Mouse (Mus musculus) lung, adult 2 months (tissue): ENCODE measurements at regions not wholly inside any gene's neighbourhood (a gene's known extent, or its start where the extent isn't known, plus 50 kb on each side); places are given as distances from the start of the nearest gene placed in this dataset.

Source experiments
- DNase-seq: peaks from one replicate; pipeline ENCODE4 v3.0.0; 2022
- H3K4me1 ChIP-seq: fragments of 200-500 bp; 2 replicates; pipeline ENCODE4 v1.6.1; 2011; ENCODE audit warnings: low read length; ENCODE audit not compliant: control insufficient read depth, insufficient read depth
- H3K4me3 ChIP-seq: fragments of 200-500 bp; replicated peaks from 2 replicates; pipeline ENCODE3; 2011; ENCODE audit warnings: low read depth, mild to moderate bottlenecking, control low read depth, low read length; ENCODE audit errors: extremely low read depth
- CTCF ChIP-seq: fragments of 200-500 bp; IDR thresholded peaks from 2 replicates; pipeline ENCODE4 v1.5.1; 2011; ENCODE audit warnings: mild to moderate bottlenecking, low read length, control low read depth; ENCODE audit not compliant: insufficient read depth
- POLR2A ChIP-seq: fragments of 200-500 bp; IDR thresholded peaks from 2 replicates; pipeline ENCODE4 v1.6.1; 2011; ENCODE audit warnings: low read depth, mild to moderate bottlenecking, control low read depth, low read length, borderline replicate concordance; ENCODE audit errors: extremely low read depth
- WGBS: fragments of 180-500 bp; shearing (Covaris S2); methylation state at CpG from one replicate; pipeline ENCODE4 v1.1.7; 2018; 5-methylcytosine and 5-hydroxymethylcytosine counted together

GRCm38 (mm10) chr11:90112174-90112573, 75.3 kb upstream of the Gm45716 start:
- WGBS, result 84% methylated on average over 7 of the region's 7 CpGs
- TF ChIP-seq POLR2A, result no peak
- no peak for TF ChIP-seq CTCF
- Histone ChIP-seq H3K4me1 (peaks cover 10% of the 10 kb centered on the region), H3K4me3 (no peak overlapping the region)
- no peak for DNase-seq

GRCm38 (mm10) chr11:90116676-90117663, 70.5 kb upstream of the Gm45716 start:
- peaks cover 14% of the 10 kb centered on the region for H3K4me1 ChIP-seq
- TF ChIP-seq CTCF, result no peak
- no peak for TF ChIP-seq POLR2A
- H3K4me3 ChIP-seq, result no peak overlapping the region
- peak; percentile 37 for DNase-seq
- WGBS, result 14% methylated on average over 20 of the region's 20 CpGs

GRCm38 (mm10) chr11:90117664-90118295, 69.7 kb upstream of the Gm45716 start:
- WGBS, result 42% methylated on average over 5 of the region's 5 CpGs
- no peak for TF ChIP-seq CTCF
- peak; percentile 50; the same call in 1 of the 2 replicates for TF ChIP-seq POLR2A
- Histone ChIP-seq H3K4me3 (no peak overlapping the region), H3K4me1 (peaks cover 17% of the 10 kb centered on the region)
- no peak for DNase-seq

GRCm38 (mm10) chr11:90121902-90122301, 65.6 kb upstream of the Gm45716 start:
- Histone ChIP-seq H3K4me1 (peaks cover 16% of the 10 kb centered on the region), H3K4me3 (no peak overlapping the region)
- WGBS, result 17% methylated on average over 3 of the region's 3 CpGs
- DNase-seq, result no peak
- TF ChIP-seq POLR2A (no peak), CTCF (no peak)

- no peak for TF ChIP-seq CTCF
- no peak for TF ChIP-seq POLR2A
- Histone ChIP-seq H3K4me1 (peaks cover 18% of the 10 kb centered on the region), H3K4me3 (no peak overlapping the region)
- no peak for DNase-seq
- WGBS, result 68% methylated on average over 3 of the region's 3 CpGs
Measured at GRCm38 (mm10) chr11:90122709-90123108, 64.8 kb upstream of the Gm45716 start.

GRCm38 (mm10) chr11:90123851-90124250, 63.6 kb upstream of the Gm45716 start:
- DNase-seq, result no peak
- WGBS, result 60% methylated on average over 5 of the region's 5 CpGs

DNA sequence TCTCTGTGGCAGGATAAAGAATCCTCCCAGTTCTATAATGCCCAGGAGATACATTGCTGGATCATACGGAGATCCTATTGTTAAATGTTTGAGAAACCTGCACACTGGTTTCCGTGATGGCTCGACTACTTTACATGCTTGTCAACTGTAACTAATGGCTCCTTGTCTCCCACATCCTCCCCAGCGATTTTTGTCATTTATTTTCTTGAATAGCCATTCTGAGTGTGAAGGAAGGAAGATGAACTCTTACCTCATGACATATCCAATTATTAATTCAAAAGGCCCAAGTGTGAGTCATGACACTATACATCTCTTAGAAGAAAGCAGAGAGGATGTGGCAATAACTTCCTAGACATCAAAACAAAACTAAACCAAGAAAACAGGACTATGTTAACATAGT, 61.2 kb upstream of the Gm45716 start:
- 53% methylated on average over 4 of the region's 4 CpGs for WGBS
- TF ChIP-seq POLR2A (no peak), CTCF (no peak)
- no peak for DNase-seq

More at GRCm38 (mm10) chr11:90123851-90124250, 63.6 kb upstream of the Gm45716 start:
- TF ChIP-seq CTCF (no peak), POLR2A (no peak)
- Histone ChIP-seq H3K4me3 (no peak overlapping the region), H3K4me1 (peaks cover 20% of the 10 kb centered on the region)

GRCm38 (mm10) chr11:90128865-90129415, 58.5 kb upstream of the Gm45716 start:
- TF ChIP-seq CTCF, result no peak
- no peak for TF ChIP-seq POLR2A
- H3K4me1 ChIP-seq, result peaks cover 12% of the 10 kb centered on the region
- DNase-seq, result no peak
- 49% methylated on average over 7 of the region's 7 CpGs for WGBS
- H3K4me3 ChIP-seq, result no peak overlapping the region

More for the DNA sequence above, 61.2 kb upstream of the Gm45716 start:
- Histone ChIP-seq H3K4me3 (no peak overlapping the region), H3K4me1 (peaks cover 17% of the 10 kb centered on the region)
